Mouse (Mus musculus): Measurements from ENCODE around the gene Il10.

The Il10 gene

GRCm38 (mm10) chr1:131019492-131020098 is at the start of gene Il10:
TSS of gene Il10 (plus strand) at chr1:131019845.
- no peak for DNase-seq (ENCODE audit: low read depth in 1 of 2, low spot score in 2 of 2)

- peak in 1 of 2 experiments; percentile 26 for DNase-seq (ENCODE audit: low read depth in 1 of 2, low spot score in 2 of 2)
Observed at GRCm38 (mm10) chr1:130979455-130979854, 40.2 kb upstream of the Il10 start.

- no peak for DNase-seq (ENCODE audit: low read depth in 1 of 2, low spot score in 2 of 2)
Observed at GRCm38 (mm10) chr1:130984441-130984840, 35.2 kb upstream of the Il10 start.

- DNase-seq (ENCODE audit: low read depth in 1 of 2, low spot score in 2 of 2) = no peak
Observed at GRCm38 (mm10) chr1:130987001-130987400, 32.6 kb upstream of the Il10 start.

GRCm38 (mm10) chr1:130987418-130987817 is 32.2 kb upstream of the Il10 start:
- peak in 1 of 2 experiments; percentile 6 for DNase-seq (ENCODE audit: low read depth in 1 of 2, low spot score in 2 of 2)

- no peak for DNase-seq (ENCODE audit: low read depth in 1 of 2, low spot score in 2 of 2)
Observed at GRCm38 (mm10) chr1:130989331-130989730, 30.3 kb upstream of the Il10 start.

- no peak for DNase-seq (ENCODE audit: low read depth in 1 of 2, low spot score in 2 of 2)
Observed at GRCm38 (mm10) chr1:130990448-130990847, 29.2 kb upstream of the Il10 start.

GRCm38 (mm10) chr1:130993574-130994154 is 26.0 kb upstream of the Il10 start:
- DNase-seq (ENCODE audit: low read depth in 1 of 2, low spot score in 2 of 2) = no peak

GRCm38 (mm10) chr1:130995515-130995914 is 24.1 kb upstream of the Il10 start:
- DNase-seq (ENCODE audit: low read depth in 1 of 2, low spot score in 2 of 2) = no peak

- no peak for DNase-seq (ENCODE audit: low read depth in 1 of 2, low spot score in 2 of 2)
Observed at GRCm38 (mm10) chr1:130996356-130996755, 23.3 kb upstream of the Il10 start.

- DNase-seq (ENCODE audit: low read depth in 1 of 2, low spot score in 2 of 2) = no peak
Observed at GRCm38 (mm10) chr1:130997441-130997840, 22.2 kb upstream of the Il10 start.

GRCm38 (mm10) chr1:130998321-130998720 is 21.3 kb upstream of the Il10 start:
- no peak for DNase-seq (ENCODE audit: low read depth in 1 of 2, low spot score in 2 of 2)

GRCm38 (mm10) chr1:130999708-131000107 is 19.9 kb upstream of the Il10 start:
- no peak for DNase-seq (ENCODE audit: low read depth in 1 of 2, low spot score in 2 of 2)

GRCm38 (mm10) chr1:131000296-131000695 is 19.3 kb upstream of the Il10 start:
- DNase-seq (ENCODE audit: low read depth in 1 of 2, low spot score in 2 of 2) = no peak

- no peak for DNase-seq (ENCODE audit: low read depth in 1 of 2, low spot score in 2 of 2)
Observed at GRCm38 (mm10) chr1:131002561-131002960, 17.1 kb upstream of the Il10 start.

- DNase-seq (ENCODE audit: low read depth in 1 of 2, low spot score in 2 of 2) = no peak
Observed at GRCm38 (mm10) chr1:131003037-131003922, 16.4 kb upstream of the Il10 start.

GRCm38 (mm10) chr1:131006069-131006468 is 13.6 kb upstream of the Il10 start:
- no peak for DNase-seq (ENCODE audit: low read depth in 1 of 2, low spot score in 2 of 2)

- no peak for DNase-seq (ENCODE audit: low read depth in 1 of 2, low spot score in 2 of 2)
Observed at GRCm38 (mm10) chr1:131010201-131011153, 9.2 kb upstream of the Il10 start.

- no peak for DNase-seq (ENCODE audit: low read depth in 1 of 2, low spot score in 2 of 2)
Observed at GRCm38 (mm10) chr1:131012494-131012893, 7.2 kb upstream of the Il10 start.

GRCm38 (mm10) chr1:131013926-131014325 is 5.7 kb upstream of the Il10 start:
- no peak for DNase-seq (ENCODE audit: low read depth in 1 of 2, low spot score in 2 of 2)

GRCm38 (mm10) chr1:131015281-131015680 is 4.4 kb upstream of the Il10 start:
- DNase-seq (ENCODE audit: low read depth in 1 of 2, low spot score in 2 of 2) = peak in 1 of 2 experiments; percentile 16

All from monocyte, adult 2 months (primary cell).